Mouse (Mus musculus): Measurements from ENCODE around the gene Utrn. TPM values are rescaled to one million over a fixed set of nuclear protein-coding genes. Genes with fewer than 3 reads are reported as not detected.

Utrn gene
- total RNA-seq, 2 experiments from 2014 or later = 34.0 to 35.6 TPM

GRCm38 (mm10) chr10:12832163-12832562 is 37.0 kb downstream of the Utrn start:
- no peak for DNase-seq

DNA sequence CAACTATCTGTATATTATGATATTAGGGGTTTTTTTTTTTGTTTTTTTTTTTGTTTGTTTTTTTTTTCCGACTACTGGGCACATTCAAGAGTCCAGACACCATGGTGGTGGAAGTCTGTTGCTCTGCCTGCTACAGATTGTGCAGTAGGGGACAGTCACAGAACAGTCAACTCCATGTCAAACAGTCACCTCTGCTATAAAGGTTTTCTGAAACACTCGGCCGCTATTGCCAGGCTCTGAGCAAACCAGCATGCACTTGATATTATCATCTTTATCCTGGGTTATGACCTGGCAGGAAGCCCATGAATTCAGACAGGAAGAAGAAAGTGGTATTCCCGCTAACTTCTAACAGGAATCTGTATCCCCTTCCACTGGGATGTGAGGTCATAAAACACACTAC is 41.4 kb downstream of the Utrn start:
- no peak for DNase-seq

- no peak for DNase-seq
Observed at GRCm38 (mm10) chr10:12827306-12827705, 41.9 kb downstream of the Utrn start.

DNA sequence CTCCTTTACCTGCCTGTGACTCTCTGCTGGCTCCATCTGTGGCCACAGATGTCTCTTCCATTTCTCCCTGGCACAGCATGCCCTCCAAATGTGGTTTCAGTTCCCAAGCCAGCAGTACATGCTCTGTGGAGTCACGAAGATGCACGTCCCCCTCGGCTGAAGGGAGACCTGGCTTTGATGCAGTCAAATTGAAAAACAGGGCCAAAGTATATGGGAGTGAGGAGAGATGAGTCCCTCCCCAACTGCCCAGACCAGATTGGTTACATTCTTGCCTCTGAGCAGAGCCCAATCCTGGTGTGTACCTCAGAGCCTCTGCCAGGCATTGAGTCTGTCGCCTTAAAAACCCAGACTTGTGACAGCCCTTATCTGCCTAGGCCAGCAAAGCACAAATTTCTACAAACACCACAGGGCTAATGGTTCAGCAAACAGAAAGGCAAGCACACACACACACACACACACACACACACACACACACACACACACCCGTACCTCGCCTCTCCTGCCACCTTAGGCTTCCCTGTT is 42.3 kb downstream of the Utrn start:
- DNase-seq = peak in 1 of 2 experiments; percentile 23

GRCm38 (mm10) chr10:12824386-12824785 is 44.8 kb downstream of the Utrn start:
- DNase-seq = no peak

GRCm38 (mm10) chr10:12823437-12824219 is 45.5 kb downstream of the Utrn start:
- no peak for DNase-seq

GRCm38 (mm10) chr10:12820978-12821735 is 48.0 kb downstream of the Utrn start:
- DNase-seq = no peak

GRCm38 (mm10) chr10:12817409-12817808 is 51.8 kb downstream of the Utrn start:
- no peak for DNase-seq

DNA sequence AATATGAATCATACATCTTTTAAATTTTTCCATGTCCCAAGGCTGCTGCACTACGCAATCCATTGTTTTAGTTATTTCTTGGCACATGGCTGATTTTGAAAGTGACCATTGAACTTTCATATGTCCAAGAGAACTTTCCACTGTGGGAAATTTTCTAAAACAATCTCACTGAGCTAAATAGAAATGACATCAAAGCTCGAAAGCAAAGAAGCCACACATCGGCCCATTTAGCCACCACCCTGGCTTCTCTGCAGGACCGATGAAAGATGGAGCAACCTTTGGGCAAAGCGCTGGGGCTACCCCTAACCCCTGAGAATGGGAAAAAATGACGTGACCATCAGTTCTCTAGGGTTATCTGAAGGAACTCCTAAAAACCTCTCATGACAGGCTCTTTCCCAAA is 52.6 kb downstream of the Utrn start:
- no peak for DNase-seq

- DNase-seq = no peak
Observed at GRCm38 (mm10) chr10:12814411-12814810, 54.8 kb downstream of the Utrn start.

DNA sequence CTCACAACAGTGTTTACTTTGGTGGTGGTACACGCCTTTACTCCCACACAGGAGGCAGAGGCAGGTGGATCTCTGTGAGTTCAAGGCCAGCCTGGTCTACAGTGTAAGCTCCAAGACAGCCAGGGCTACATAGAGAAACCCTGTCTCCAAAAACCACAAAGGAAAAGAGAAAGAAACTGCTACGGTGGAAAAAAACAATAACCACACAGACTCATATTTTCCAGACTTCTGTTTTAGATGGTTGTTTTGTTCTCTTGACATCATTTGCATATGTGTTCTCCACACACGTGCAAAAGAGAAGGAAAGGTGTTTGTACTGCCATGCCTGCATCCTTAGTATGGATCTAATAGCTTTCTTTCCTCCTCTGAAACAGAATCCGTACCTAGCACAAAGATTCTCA is 55.3 kb downstream of the Utrn start:
- DNase-seq = no peak

- DNase-seq = no peak
Observed at GRCm38 (mm10) chr10:12813211-12813811, 55.9 kb downstream of the Utrn start.

DNA sequence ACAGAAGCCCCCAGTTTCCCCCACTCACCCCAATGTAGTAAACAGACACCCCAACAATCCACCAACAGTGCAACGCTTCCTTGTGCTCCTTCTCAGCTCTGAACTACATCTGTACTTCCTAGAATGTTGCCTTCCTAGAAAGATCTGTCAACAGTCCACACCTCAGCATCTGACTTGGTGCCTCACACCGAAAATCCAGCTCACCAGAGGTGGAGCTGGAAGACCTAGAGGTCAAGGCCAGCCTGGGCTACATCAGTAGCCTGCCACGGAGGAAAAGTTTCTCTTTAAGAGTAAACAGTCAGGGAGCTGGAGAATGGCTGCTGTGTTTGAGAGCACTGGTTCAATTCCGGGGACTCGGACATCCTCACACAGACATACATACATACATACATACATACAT is 56.5 kb downstream of the Utrn start:
- DNase-seq = no peak

- DNase-seq = no peak
Observed at GRCm38 (mm10) chr10:12810816-12811215, 58.3 kb downstream of the Utrn start.

- no peak for DNase-seq
Observed at GRCm38 (mm10) chr10:12809702-12810101, 59.5 kb downstream of the Utrn start.

- no peak for DNase-seq
Observed at GRCm38 (mm10) chr10:12808467-12808866, 60.7 kb downstream of the Utrn start.

GRCm38 (mm10) chr10:12807706-12808105 is 61.5 kb downstream of the Utrn start:
- DNase-seq = no peak

DNA sequence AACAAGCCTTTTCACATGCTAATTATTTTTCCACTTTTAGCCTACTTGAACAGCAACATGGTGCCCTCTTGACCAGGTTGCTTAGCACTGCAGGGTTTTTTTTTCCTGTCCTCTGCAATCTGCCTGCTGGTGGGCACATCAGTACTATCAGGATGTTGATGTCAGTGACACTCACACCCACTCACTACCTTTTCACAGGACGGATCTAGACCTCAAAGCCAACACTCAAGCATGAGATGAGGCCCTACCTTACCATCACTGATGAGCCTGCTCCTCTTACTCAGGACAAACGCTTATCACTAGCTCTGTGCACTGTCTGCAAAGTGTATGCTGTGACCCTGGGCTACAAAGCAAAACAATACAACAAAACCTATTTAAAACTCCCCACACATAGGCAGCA is 63.3 kb downstream of the Utrn start:
- no peak for DNase-seq

DNA sequence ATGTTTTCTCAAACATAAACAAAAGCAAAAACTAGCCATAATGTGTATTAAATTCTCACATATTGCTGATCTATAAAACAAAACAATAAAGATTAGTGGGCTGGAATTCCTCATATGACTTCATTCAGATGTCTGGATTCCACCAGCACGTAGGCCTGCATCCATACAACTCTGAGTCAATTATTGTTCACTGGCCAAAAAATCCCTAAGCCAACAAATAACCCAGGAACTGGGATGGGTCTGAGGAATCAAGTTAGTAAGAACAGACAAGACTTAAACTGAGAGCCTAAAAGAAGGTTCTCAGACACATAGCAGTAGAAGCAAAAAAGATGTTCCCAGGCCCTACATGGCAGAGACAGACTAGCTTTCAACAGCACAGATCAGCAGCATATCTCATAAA is 65.2 kb downstream of the Utrn start:
- DNase-seq = no peak

DNA sequence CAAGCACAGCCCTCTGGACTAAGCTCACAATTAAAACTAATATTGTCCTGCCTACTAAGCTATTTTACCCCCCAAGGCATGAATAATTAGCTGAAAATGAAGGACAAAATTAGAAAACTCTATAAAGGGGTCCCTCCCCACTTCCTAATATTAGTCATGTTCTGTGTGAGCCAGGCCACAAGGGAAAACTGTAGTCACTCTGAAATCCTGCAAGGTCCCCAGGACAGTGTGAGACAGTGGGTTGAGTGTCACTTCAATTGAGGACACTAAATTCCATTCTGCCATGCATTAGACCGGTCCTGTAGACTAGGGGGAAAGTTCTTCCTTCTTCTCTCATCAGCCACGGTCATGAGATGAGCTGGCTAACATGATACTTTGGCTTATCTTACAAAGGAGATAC is 69.7 kb downstream of the Utrn start:
- DNase-seq = no peak

GRCm38 (mm10) chr10:12798248-12798647 is 70.9 kb downstream of the Utrn start:
- DNase-seq = no peak

DNA sequence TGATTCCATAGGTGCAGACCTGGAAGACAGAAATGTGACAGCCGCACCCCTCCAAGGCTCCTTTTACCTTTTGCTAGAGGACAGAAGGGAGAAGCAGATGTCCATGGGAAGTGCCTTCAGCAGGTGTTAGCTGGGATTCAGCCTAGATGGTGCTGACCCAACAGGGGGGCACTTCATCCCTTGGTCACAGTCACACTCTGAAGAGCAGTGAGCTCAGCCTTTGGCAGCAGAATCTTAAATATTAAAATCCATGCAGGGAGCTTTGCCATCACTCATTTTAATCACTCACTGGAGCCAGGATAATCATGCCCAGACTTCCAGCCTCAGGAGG is 72.7 kb downstream of the Utrn start:
- DNase-seq = no peak

DNA sequence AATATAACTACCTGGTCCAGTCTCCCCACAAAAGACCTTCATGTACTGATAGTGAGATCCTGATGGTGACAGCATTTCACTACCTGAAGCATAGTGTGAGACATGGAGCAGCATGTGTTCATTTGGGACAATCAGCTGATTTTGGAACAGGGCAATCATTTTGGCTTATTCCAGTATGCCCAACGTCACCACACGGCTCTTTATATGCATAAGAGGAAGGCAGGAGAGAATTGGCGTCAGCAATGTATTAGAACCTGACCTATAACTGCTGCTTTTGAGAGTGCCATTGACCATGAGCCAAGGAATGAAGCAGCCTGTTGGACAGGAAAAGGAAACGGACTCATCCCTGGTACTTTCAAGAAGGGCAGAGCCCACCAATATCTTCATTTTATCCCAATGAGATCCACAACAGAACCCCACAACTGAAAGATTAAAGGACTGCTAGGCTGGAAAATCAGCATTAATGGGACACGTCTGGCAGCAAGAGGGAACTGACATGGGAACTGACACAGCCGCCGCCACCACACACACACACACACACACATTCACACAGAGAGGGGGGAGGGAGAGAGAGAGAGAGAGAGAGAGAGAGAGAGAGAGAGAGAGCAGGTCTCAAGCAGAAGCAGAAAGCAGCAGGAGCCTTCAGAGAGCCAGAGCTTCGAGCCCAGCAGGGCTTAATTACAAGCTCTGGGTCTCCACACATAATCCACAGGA is 73.2 kb downstream of the Utrn start:
- no peak for DNase-seq

Measured in layer of hippocampus, postnatal 36 days (tissue).